8 mouse cellular contexts compared by ENCODE assay signal in the genomic region with DNA sequence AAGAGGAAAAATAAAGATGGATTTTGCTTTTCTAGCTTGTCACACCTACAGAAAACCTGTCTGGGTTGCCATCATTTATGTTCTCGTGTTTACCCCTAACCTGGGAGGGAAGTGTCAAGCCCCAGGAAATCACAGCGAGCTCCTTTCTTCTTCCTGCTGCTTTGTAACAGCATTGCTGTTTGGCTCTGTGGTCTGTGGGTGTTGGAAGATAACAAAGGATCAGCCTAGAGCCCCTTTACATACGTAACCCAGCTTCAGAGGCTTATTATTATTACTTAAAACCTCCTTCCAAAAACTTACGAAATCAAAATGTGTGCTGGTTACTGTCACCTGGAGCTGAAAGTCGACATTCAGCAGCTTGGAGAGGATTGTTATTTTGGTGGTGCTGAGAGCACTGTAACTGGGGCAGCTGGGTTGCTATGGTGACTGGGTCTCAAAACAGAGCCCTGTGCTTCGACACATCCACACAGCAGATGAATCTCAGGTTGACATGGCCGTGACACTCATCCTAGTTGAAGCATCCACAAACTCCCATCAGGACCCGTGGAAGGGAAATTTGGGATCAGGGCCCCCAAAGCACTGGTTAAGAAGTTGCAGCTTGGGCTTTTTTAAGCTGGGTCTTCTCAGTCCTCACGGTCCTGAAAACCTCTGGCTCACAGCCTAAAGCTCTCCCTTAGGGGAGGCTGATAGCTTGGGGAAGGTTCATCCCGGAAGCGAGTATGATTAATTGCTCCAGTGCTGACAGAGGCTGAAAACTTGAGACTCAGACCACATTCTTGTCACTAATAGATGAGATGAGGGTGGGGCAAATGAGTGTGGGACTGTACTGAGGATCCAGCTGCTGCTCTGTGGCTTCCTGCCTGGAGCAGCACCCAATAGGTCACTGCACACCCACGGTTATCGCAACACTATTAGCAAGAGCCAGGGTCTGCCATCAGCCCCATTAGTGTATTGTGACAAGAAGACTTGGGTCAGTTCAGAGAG. TPM values are rescaled to one million over a fixed set of nuclear protein-coding genes. Genes with fewer than 3 reads are reported as not detected.
A peak's percentile ranks its signal among the peaks of the same experiment; 100 is the strongest.
DNase-seq lines count a peak whose midpoint lies in the region; ATAC-seq lines count a peak whose summit lies in the region.

No protein-coding gene starts in this region.

- H3K27ac ChIP-seq in forebrain, embryonic 15.5 days (replicated peaks) = 0 out of 2 replicates have a peak overlapping the region, but pooled peaks have one; percentile 23

- no peak overlapping the region for H3K9ac ChIP-seq in forebrain, embryonic 15.5 days (replicated peaks)

- peak; percentile 83 for DNase-seq in 3T3-L1 (ENCODE audit: low read depth, low spot score)
- DNase-seq in MN1 (ENCODE audit: low spot score) = peak; percentile 76
- peak; percentile 71 for DNase-seq in heart, postnatal 4 days
- peak; percentile 74 for DNase-seq in layer of hippocampus, adult 11-12 months (ENCODE audit: low spot score)
- DNase-seq in lung, postnatal 10 days = peak; percentile 73
- peak; percentile 86 for DNase-seq in retina, postnatal 1 day

- H3K4me3 ChIP-seq in forebrain, embryonic 15.5 days = no peak overlapping the region

- H3K27me3 ChIP-seq in forebrain, embryonic 15.5 days = no peaks in the 10 kb centered on the region

- H3K4me1 ChIP-seq in forebrain, embryonic 15.5 days = peaks cover 16% of the 10 kb centered on the region

- peak; percentile 70 for ATAC-seq in forebrain, embryonic 15.5 days (replicated peaks)
- ATAC-seq in erythroid progenitor cell, adult 5-6 weeks (replicated peaks; ENCODE audit: low FRiP score, poor library complexity, severe bottlenecking) = no peak

- WGBS in forebrain, embryonic 15.5 days = 48% methylated on average over 13 of the region's 13 CpGs

- H3K9me3 ChIP-seq in forebrain, embryonic 15.5 days = no peaks in the 10 kb centered on the region

- H3K36me3 ChIP-seq in forebrain, embryonic 15.5 days = no peaks in the 10 kb centered on the region

- no peak overlapping the region for H3K4me2 ChIP-seq in forebrain, embryonic 15.5 days (replicated peaks)

RNA-seq across cellular contexts. Expression of a gene that starts 49.7 kb away (rescaled TPM):
- 13.8 and 15.2 TPM in 2 replicates for polyA plus RNA-seq in forebrain, embryonic 15.5 days (2015; fragmentation: Nextera tagmentation; extraction: Ambion mirVana)
- 10 to 100 TPM; 10.9 to 12.3 TPM for total RNA-seq in heart, postnatal 4 days (2021)
- total RNA-seq in erythroid progenitor cell, adult 5-6 weeks (2015; ENCODE audit: low replicate concordance) = 0.36 and 2.5 TPM in 2 replicates
- 0.45 and 4.4 TPM in 2 replicates for total RNA-seq in erythroid progenitor cell, adult 5-6 weeks (2017; ENCODE audit: low replicate concordance)
